Mouse (Mus musculus): Measurements from ENCODE around the gene Ctns. TPM values are rescaled to one million over a fixed set of nuclear protein-coding genes. Genes with fewer than 3 reads are reported as not detected.

Ctns gene
- total RNA-seq (2023): 10 to 100 TPM; 17.5 to 18.2 TPM

DNA sequence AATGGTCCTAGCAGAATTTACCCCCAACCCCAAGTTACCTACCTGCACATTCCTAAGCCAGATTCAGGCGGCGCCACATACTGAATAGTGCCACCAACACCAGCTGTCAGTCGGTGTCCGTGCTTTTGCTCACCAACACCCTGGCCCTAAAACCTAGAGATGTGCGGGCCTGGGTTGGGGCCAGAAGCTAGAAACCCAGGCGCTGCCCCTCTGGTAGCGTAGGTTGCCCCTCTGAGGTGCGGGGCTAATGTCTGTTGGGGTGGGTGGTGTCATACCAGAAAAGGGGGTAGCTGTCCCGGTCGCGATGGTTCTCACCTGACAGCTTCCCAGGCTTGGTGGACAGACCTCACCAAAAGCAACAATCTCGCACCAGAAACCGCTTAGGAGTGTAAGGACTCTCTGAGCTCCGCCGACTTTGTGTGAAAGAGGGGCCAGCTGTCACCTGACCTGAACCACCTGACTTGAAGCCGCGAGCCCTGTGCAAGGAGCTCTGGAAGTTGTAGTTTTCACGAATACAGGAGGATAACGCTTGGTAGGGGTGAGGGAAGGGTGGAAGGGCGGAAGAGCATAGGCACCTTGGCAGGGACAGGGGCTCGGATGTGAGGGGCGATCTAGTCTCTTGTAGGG is at the start of gene Ctns:
TSS of gene Ctns (minus strand) at position 440 of the 627 bp plus-strand sequence.

DNA sequence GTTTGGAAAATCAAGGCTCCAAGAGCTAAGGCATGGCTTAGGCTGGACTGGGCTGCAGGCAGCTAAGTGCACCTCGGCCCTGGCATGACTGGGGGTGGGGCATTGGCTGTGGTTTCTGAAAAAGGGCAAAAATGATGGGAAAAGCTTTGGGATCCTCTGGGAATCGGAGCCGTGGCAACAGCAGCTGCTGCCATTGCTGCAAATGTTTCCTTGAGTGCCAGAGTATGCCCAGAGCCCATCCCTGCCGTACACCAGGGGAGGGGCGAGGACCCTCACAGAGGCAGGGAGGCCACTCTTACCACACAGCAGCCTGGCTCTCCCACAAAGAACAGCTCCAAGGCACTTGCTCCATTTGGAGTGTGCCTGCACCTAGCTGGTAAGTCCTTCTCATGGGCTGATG is 35.1 kb upstream of the Ctns start, which contains the start of gene Trpv1:
TSS of gene Trpv1 (plus strand) at position 301 of the 400 bp plus-strand sequence.

DNA sequence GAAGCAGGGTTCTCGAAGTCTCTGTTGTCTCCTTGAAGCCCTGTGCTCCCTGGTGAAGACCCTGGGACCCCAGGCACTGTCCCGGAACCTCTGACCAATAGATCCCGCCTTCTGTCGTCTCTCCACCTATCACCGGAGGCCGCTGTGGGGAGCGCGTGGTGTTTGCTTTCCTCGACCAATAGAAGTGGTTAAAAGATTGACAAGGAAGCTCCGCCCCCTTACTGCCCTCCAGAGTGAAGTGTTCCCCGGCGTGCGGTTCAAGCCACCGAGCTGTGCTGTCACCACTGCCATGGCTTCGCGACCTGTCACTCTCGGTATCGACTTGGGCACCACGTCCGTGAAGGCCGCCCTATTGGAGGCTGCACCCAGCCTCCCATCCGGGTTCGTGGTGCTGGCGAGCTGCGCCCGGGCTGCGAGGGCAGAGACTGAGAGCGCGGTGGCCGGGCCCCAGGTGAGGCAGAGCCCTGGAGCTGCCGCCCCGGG is 429 bp upstream of the Ctns start, which contains the start of gene Shpk:
TSS of gene Shpk (plus strand) at position 231 of the 483 bp plus-strand sequence.

DNA sequence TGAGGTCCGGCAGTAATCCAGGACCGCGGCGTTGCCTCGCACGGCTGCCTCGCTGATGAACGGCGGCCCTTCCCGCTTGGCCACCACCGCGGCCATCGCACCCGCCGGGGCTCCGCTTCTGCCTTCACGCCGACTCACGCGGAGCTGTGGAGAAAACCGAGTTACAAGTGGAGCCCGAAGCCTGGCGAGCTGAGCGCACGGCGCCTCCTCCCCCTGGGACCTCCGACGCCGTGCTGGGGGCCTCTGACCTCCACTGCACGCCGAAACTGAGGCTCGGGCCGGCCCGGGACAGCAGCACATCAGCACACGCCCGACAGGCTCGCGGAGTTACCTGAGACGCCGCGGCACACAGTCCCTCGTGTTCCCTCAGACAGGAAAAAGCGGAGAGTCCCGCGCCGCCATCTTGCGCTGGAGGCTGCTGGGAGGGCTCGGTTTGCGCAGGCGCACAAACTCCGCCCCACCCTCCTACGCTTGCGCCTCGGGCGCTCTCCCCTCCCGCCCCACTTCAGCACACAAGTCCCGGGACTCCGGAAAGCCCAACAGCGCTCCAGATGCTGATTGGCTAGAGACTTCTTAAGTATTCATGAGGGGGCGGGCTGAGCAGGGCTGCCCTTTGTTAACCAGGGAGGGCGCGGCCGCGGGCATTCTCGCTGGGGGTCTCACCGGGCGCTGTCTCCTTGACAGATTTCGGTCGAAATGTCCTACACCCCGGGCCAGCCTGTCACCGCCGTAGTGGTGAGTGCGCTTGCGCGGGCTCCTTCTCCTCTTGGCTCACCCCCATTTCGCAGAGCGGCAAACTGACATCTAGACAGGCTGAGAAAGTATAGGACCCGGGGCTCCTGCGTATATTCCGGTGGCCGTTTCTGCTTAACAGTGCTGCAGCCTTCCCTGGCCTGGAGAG is 22.0 kb downstream of the Ctns start, which contains the start of the genes Emc6 and Tax1bp3:
TSS of gene Emc6 (minus strand) at position 430 of the 901 bp plus-strand sequence.
TSS of gene Tax1bp3 (plus strand) at position 476 of the 901 bp plus-strand sequence.

DNA sequence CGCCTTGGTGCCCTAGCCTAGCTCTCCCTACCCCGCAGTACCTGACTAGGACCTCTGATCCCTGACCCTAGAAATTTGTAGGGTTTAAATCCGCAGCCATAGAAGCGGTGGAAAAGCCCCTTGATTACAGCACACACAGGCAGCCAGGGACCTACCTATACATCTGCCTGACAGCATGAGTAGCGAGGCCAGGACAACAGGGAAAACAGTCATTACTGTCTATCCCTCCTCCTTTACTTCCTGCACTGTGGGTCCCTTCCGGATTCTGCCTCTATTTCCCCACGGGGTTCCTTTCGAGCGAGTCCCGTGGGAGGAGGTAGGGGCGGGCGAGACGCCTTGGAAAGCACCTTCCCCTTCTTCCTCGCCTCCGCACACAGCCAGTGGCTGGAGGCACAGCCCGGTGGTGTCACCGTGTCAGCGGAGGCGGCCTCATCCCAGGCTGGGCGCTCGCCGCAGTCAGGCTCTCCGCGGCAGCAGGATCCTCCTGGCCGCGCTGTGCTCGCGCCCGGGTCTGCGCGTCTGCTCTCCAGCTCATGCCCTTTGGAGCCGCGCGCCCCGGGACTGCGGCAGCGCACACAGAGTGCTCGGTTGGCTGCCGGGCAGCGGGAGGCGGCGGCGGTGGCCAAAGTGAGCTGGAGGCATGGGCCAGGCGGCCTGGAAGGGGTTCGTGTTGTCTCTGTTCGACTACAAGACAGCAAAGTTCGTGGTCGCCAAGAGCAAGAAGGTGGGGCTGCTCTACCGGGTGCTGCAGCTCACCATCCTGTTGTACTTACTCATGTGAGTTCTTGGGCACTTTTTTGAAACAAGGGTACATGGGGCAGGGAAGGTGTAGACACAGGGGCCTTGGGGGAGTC is 38.7 kb downstream of the Ctns start, which contains the start of gene P2rx5:
TSS of gene P2rx5 (plus strand) at position 465 of the 854 bp plus-strand sequence.

DNA sequence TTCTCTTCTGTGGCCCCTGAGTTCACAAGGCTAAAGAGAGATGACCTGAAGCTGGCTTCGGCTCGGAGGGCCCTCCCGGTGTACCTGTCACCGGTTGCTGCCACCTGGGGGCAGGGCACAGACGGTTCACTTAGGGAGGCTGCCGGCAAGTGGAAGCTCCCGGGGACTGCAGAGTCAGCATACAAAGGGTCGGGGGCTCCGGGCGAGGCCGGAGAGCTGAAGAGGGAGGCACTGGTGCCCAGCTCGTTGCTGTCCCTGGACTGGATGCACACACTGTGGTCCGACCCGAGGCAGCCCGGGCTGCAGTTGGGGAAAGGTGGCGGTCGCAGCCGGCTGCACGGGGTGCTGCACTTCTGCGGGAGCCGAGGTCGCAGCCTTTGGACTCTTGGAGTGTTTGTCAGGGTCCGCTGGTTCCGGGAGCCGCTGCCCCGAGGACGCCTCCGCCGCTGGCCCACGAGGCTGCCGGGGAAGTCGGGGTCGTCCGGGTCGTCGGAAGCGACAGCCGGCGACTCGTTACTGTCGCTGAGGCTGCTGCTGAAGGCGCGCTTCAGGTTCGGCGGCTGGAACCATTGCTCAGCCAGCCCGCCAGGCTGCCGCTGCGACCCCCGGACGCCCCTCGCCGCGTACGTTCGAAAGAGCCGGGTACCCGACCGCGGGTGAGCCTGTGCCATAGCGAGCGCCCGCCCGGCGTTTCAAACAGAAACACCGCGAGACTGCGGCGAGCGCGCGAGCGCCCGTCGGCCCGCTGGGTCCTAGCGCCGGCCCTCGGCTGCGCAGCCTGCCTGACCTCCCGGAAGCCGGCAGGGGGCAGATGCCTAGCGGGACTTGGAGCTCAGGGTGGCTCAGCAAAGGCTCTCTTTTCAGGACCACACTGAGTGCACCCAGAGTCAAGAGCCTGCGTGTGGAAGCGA is 61.0 kb downstream of the Ctns start, which contains the start of gene Haspin:
TSS of gene Haspin (minus strand) at position 704 of the 911 bp plus-strand sequence.

Other genes with a start within 250 kb of the Ctns start
- 100 to 1,000 TPM; 277 to 294 TPM for gene Atp2a3, start 237.9 kb downstream of the Ctns start, total RNA-seq (2023)
- gene P2rx1, start 199.9 kb downstream of the Ctns start, total RNA-seq (2023): 10 to 100 TPM; 10.9 to 12.9 TPM
- 1 to 10 TPM; 4.7 to 5.5 TPM for gene Camkk1, start 180.0 kb downstream of the Ctns start, total RNA-seq (2023)
- 10 to 100 TPM; 10.5 to 12.5 TPM for gene Ncbp3, start 151.3 kb downstream of the Ctns start, total RNA-seq (2023)
- gene Itgae, start 108.5 kb downstream of the Ctns start, total RNA-seq (2023): not detected
- gene Haspin, start 60.7 kb downstream of the Ctns start, total RNA-seq (2023): 10 to 100 TPM; 10.8 to 11.5 TPM
- gene P2rx5, start 38.6 kb downstream of the Ctns start, total RNA-seq (2023): not detected
- 10 to 100 TPM; 18.8 to 20.9 TPM for gene Emc6, start 22.0 kb downstream of the Ctns start, total RNA-seq (2023)
- 10 to 100 TPM; 13.7 to 17.6 TPM for gene Tax1bp3, start 22.0 kb downstream of the Ctns start, total RNA-seq (2023)
- gene Shpk, start 418 bp upstream of the Ctns start, total RNA-seq (2023): 1 to 10 TPM; 1.3 to 1.8 TPM
- gene Trpv1, start 35.2 kb upstream of the Ctns start, total RNA-seq (2023): not detected
- not detected for gene Trpv3, start 68.3 kb upstream of the Ctns start, total RNA-seq (2023)
- gene Aspa, start 130.6 kb upstream of the Ctns start, total RNA-seq (2023): not detected
- not detected for gene Gm49340, start 130.7 kb upstream of the Ctns start, total RNA-seq (2023)
- gene Spata22, start 130.7 kb upstream of the Ctns start, total RNA-seq (2023): not detected
- not detected for gene Olfr20, start 151.7 kb upstream of the Ctns start, total RNA-seq (2023)
- not detected for gene Olfr376, start 172.2 kb upstream of the Ctns start, total RNA-seq (2023)
- not detected for gene Olfr1, start 200.6 kb upstream of the Ctns start, total RNA-seq (2023)
- gene Olfr378, start 229.4 kb upstream of the Ctns start, total RNA-seq (2023): not detected